Mouse (Mus musculus) small intestine, adult 2 months (tissue): Measurements from ENCODE around the gene Rem2. TPM values are rescaled to one million over a fixed set of nuclear protein-coding genes. Genes with fewer than 3 reads are reported as not detected.

Experiments
- H3K27ac ChIP-seq: fragments of 200-500 bp; 2 replicates; pipeline ENCODE4 v1.5.1; 2012; ENCODE audit warnings: low read depth, low read length, control low read depth, inconsistent platforms; ENCODE audit not compliant: insufficient read depth
- H3K27me3 ChIP-seq: fragments of 200-500 bp; 2 replicates; pipeline ENCODE4 v1.6.1; 2012; ENCODE audit warnings: mild to moderate bottlenecking, moderate library complexity, low read length, inconsistent platforms; ENCODE audit not compliant: control insufficient read depth, insufficient read depth
- H3K36me3 ChIP-seq: fragments of 200-500 bp; 2 replicates; pipeline ENCODE4 v1.6.1; 2012; ENCODE audit warnings: mild to moderate bottlenecking, low read length, control low read depth, inconsistent platforms; ENCODE audit not compliant: control insufficient read depth, insufficient read depth
- H3K4me1 ChIP-seq: fragments of 200-500 bp; 2 replicates; pipeline ENCODE4 v1.6.1; 2012; ENCODE audit warnings: low read length, inconsistent platforms, mixed read lengths; ENCODE audit not compliant: control insufficient read depth, insufficient read depth, insufficient read length
- H3K4me3 ChIP-seq: fragments of 200-500 bp; 2 replicates; pipeline ENCODE4 v1.5.1; 2012; ENCODE audit warnings: low read depth, mild to moderate bottlenecking, control low read depth, inconsistent platforms, low read length, moderate library complexity
- CTCF ChIP-seq: fragments of 200-500 bp; IDR thresholded peaks from 2 replicates; pipeline ENCODE4 v1.5.1; 2012; ENCODE audit warnings: low read depth, mild to moderate bottlenecking, control low read depth, inconsistent platforms, low read length, moderate library complexity, mixed read lengths; ENCODE audit not compliant: insufficient replicate concordance, insufficient read length; ENCODE audit errors: extremely low read depth
- POLR2A ChIP-seq: fragments of 200-500 bp; IDR thresholded peaks from 2 replicates; pipeline ENCODE4 v1.6.1; 2012; ENCODE audit warnings: low read depth, mild to moderate bottlenecking, control low read depth, inconsistent platforms, low read length, moderate library complexity
- WGBS: fragments of 180-500 bp; shearing (Covaris S2); methylation state at CpG from one replicate; pipeline ENCODE4 v1.1.7; 2018; 5-methylcytosine and 5-hydroxymethylcytosine counted together
- polyA plus RNA-seq: library from polyadenylated mRNA; depleted of rRNA; stranded (reverse); fragments of >200 nt; gene quantifications from 2 replicates; pipeline ENCODE4 v1.2.3, GENCODE M21; 2012

Rem2 gene
- polyA plus RNA-seq, 1 experiment = 0.76 TPM

GRCm38 (mm10) chr14:54481402-54481801 lies 5.5 kb downstream of the Rem2 start:
- H3K4me1 ChIP-seq = no peaks in the 10 kb centered on the region; the same call in 1 of the 2 replicates
- peak overlapping the region; percentile 27; the same call in 1 of the 2 replicates for H3K27ac ChIP-seq
- WGBS = 79% methylated on average over 8 of the region's 8 CpGs
- H3K27me3 ChIP-seq = peaks cover 7% of the 10 kb centered on the region; the same call in 1 of the 2 replicates
- H3K36me3 ChIP-seq = no peaks in the 10 kb centered on the region
- no peak for TF ChIP-seq CTCF
- TF ChIP-seq POLR2A = no peak
- no peak overlapping the region for H3K4me3 ChIP-seq

- no peak overlapping the region for H3K27ac ChIP-seq
- H3K27me3 ChIP-seq = peaks cover 7% of the 10 kb centered on the region; the same call in 1 of the 2 replicates
- peak; percentile 69; the same call in 1 of the 2 replicates for TF ChIP-seq CTCF
- TF ChIP-seq POLR2A = no peak
- WGBS = 52% methylated on average over 9 of the region's 9 CpGs
- H3K36me3 ChIP-seq = no peaks in the 10 kb centered on the region
- no peak overlapping the region for H3K4me3 ChIP-seq
- H3K4me1 ChIP-seq = no peaks in the 10 kb centered on the region; the same call in 1 of the 2 replicates
Observed at GRCm38 (mm10) chr14:54482498-54482897, 6.6 kb downstream of the Rem2 start.

GRCm38 (mm10) chr14:54485899-54486298 lies 10.0 kb downstream of the Rem2 start:
- Histone ChIP-seq H3K4me1 (no peaks in the 10 kb centered on the region), H3K27me3 (no peaks in the 10 kb centered on the region), H3K4me3 (no peak overlapping the region), H3K36me3 (no peaks in the 10 kb centered on the region), H3K27ac (no peak overlapping the region)
- WGBS = 92% methylated on average over 7 of the region's 7 CpGs
- TF ChIP-seq POLR2A (no peak), CTCF (no peak)

GRCm38 (mm10) chr14:54487732-54488131 lies 11.8 kb downstream of the Rem2 start:
- TF ChIP-seq CTCF (no peak), POLR2A (no peak)
- no peak overlapping the region for H3K4me3 ChIP-seq
- H3K27ac ChIP-seq = no peak overlapping the region
- H3K4me1 ChIP-seq = no peaks in the 10 kb centered on the region
- no peaks in the 10 kb centered on the region for H3K36me3 ChIP-seq
- H3K27me3 ChIP-seq = no peaks in the 10 kb centered on the region
- WGBS = 59% methylated on average over 2 of the region's 2 CpGs

- no peaks in the 10 kb centered on the region for H3K36me3 ChIP-seq
- no peak overlapping the region for H3K27ac ChIP-seq
- TF ChIP-seq CTCF (no peak), POLR2A (no peak)
- H3K4me1 ChIP-seq = no peaks in the 10 kb centered on the region
- no peak overlapping the region for H3K4me3 ChIP-seq
- H3K27me3 ChIP-seq = no peaks in the 10 kb centered on the region
Observed at GRCm38 (mm10) chr14:54488350-54488749, 12.4 kb downstream of the Rem2 start.

DNA sequence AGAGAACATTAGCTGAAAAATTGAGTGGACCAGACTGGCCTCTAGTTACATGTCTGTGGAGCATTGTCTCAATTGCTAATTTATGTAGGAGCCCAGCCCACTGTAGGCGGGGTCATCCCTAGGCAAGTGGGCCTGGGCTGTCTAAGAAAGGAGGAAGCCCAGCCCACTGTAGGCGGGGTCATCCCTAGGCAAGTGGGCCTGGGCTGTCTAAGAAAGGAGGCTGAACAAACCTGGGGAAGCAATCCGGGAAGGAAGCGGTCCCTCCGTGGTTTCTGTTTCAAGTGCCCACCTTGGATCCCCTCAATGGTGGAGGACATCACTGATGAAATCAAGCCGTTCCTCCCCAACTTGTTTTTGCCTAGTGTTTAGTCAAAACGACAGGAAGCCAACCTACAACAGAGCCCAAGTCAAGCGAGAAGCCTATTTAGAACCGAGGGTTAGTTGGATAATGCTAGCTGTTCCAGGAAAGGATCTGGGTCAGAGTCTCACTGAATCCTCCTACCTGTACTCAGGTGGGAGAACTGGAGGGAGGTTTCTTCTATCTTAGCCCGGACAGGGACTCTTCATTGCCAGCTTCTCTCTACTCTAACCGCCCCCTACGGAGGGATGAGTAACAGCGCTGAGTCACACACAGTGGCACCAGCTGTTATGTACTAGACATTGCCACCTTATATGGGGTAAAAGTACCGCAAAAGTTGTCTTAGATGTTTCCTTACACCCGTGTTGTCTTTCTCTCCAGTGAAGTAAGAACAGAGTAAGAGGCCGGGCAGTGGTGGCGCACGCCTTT lies 16.6 kb downstream of the Rem2 start:
- 71% methylated on average over 18 of the region's 18 CpGs for WGBS
- Histone ChIP-seq H3K4me3 (no peak overlapping the region), H3K27me3 (no peaks in the 10 kb centered on the region), H3K4me1 (no peaks in the 10 kb centered on the region), H3K36me3 (no peaks in the 10 kb centered on the region), H3K27ac (no peak overlapping the region)
- no peak for TF ChIP-seq CTCF

GRCm38 (mm10) chr14:54493236-54493635 lies 17.3 kb downstream of the Rem2 start:
- TF ChIP-seq CTCF (no peak), POLR2A (no peak)
- H3K27ac ChIP-seq = no peak overlapping the region
- WGBS = 91% methylated on average over 5 of the region's 5 CpGs

More at GRCm38 (mm10) chr14:54493236-54493635, 17.3 kb downstream of the Rem2 start:
- no peaks in the 10 kb centered on the region for H3K4me1 ChIP-seq
- H3K36me3 ChIP-seq = no peaks in the 10 kb centered on the region
- no peak overlapping the region for H3K4me3 ChIP-seq
- H3K27me3 ChIP-seq = no peaks in the 10 kb centered on the region
